Mouse (Mus musculus) lung, adult 2 months (tissue): ENCODE measurements around the gene Tlcd1. TPM values are rescaled to one million over a fixed set of nuclear protein-coding genes. Genes with fewer than 3 reads are reported as not detected.

Source experiments
- DNase-seq: peaks from one replicate; pipeline ENCODE4 v3.0.0; 2022
- H3K4me1 ChIP-seq: fragments of 200-500 bp; 2 replicates; pipeline ENCODE4 v1.6.1; 2011; ENCODE audit warnings: low read length; ENCODE audit not compliant: control insufficient read depth, insufficient read depth
- H3K4me3 ChIP-seq: fragments of 200-500 bp; replicated peaks from 2 replicates; pipeline ENCODE3; 2011; ENCODE audit warnings: low read depth, mild to moderate bottlenecking, control low read depth, low read length; ENCODE audit errors: extremely low read depth
- CTCF ChIP-seq: fragments of 200-500 bp; IDR thresholded peaks from 2 replicates; pipeline ENCODE4 v1.5.1; 2011; ENCODE audit warnings: mild to moderate bottlenecking, low read length, control low read depth; ENCODE audit not compliant: insufficient read depth
- POLR2A ChIP-seq: fragments of 200-500 bp; IDR thresholded peaks from 2 replicates; pipeline ENCODE4 v1.6.1; 2011; ENCODE audit warnings: low read depth, mild to moderate bottlenecking, control low read depth, low read length, borderline replicate concordance; ENCODE audit errors: extremely low read depth
- WGBS: fragments of 180-500 bp; shearing (Covaris S2); methylation state at CpG from one replicate; pipeline ENCODE4 v1.1.7; 2018; 5-methylcytosine and 5-hydroxymethylcytosine counted together
- polyA plus RNA-seq: library from polyadenylated mRNA; depleted of rRNA; stranded (reverse); fragments of >200 nt; gene quantifications from 2 replicates; pipeline ENCODE4 v1.2.3, GENCODE M21; 2012

Tlcd1 gene
- polyA plus RNA-seq, 1 experiment: 38.0 TPM

- no peak for DNase-seq
- Histone ChIP-seq H3K4me1 (peaks cover 10% of the 10 kb centered on the region), H3K4me3 (no peak overlapping the region)
- 56% methylated on average over 4 of the region's 4 CpGs for WGBS
- no peak for TF ChIP-seq POLR2A
Measured at GRCm38 (mm10) chr11:78166161-78166560, 10.3 kb upstream of the Tlcd1 start.

DNA sequence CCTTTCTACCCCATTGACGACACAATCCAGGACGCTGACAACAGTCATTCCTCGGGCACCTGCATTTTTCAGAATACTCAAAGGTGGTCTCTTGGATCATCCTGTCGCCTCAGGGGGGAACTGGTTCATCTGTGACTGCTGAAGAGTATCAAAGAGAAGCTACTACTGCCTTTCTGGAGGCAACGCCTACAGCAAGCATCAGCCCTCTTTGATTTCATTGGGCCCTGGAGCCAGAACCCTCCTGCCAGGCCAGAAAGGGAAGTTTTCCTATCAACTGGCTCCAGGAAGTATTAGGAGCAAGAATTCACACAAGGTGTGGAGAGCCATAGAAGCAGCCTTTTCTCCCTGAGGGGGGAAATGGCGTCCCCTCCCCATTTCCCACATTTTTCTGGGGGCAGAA is 9.9 kb upstream of the Tlcd1 start:
- Histone ChIP-seq H3K4me1 (peaks cover 10% of the 10 kb centered on the region), H3K4me3 (no peak overlapping the region)
- 83% methylated on average over 6 of the region's 6 CpGs for WGBS
- DNase-seq: no peak
- no peak for TF ChIP-seq POLR2A
- TF ChIP-seq CTCF: no peak

- TF ChIP-seq CTCF (no peak), POLR2A (no peak)
- WGBS: 92% methylated on average over 14 of the region's 14 CpGs
- Histone ChIP-seq H3K4me3 (no peak overlapping the region), H3K4me1 (peaks cover 10% of the 10 kb centered on the region)
- DNase-seq: no peak
Measured at GRCm38 (mm10) chr11:78167257-78167959, 9.1 kb upstream of the Tlcd1 start.

DNA sequence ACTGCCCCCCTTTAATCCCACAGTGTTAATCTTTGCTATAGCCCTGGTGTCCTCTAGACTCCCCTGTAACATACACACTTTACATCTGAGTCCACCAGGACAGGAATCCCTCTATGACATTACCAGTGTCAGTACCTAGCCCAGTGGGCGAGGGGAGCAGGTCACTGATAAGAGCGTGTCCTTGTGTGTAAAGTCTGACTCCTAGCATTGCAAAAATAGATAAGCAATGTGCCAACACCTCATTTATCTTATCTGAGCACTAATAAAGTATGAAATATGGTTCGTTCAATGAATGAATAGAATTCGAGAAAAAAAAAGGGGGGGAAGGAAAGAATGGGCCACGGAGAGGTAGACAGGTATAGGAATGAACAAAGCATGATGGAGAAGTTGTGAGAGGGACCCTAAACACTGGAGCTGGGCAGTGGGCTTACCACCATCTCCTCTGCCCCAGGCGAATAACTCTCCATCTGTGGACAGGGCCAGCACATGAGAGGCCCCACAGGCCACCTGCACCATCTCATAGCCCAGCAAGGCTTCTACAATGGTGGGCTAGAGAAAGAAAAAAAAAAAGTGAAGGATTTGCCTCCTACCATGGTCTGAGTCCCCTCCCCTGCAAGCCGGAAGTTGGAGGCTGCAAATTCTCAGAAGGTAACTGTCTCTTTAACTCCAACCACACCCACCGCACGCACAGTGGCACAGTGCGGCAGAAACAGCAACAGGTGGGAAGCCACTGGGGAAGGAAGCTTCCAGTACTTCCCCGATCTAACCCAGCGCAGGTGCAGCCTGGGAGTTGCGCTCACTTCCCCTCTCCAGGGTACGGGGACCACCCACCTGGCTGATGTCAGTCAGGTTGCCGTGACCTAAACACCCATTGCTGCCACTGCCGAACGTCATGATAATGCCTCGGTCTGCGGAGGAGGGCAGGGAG is 7.7 kb upstream of the Tlcd1 start:
- Histone ChIP-seq H3K4me3 (peak overlapping the region; percentile 6), H3K4me1 (peaks cover 5% of the 10 kb centered on the region; the same call in 1 of the 2 replicates)
- WGBS: 51% methylated on average over 19 of the region's 19 CpGs
- no peak for TF ChIP-seq POLR2A
- TF ChIP-seq CTCF: no peak
- DNase-seq: no peak

DNA sequence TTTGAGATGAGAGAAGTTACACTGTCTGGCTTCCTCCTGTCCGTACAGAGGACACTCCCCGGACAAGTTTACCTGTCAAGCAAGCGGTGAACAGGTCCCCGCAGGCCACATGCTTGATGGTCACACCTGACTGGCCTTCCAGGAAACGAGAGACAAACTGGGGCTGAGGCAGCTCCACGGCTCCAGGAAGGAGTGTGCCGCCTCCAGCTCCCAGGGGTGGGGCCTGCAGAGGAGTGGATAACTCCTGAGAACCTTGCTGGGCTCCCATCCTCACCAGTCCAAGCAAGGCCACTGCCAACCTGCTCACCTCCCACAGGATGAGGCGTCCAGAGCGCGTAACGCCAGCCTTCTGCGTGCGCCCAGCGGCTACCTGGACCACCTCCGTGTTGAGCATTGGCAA is 6.2 kb upstream of the Tlcd1 start:
- 87% methylated on average over 15 of the region's 15 CpGs for WGBS
- Histone ChIP-seq H3K4me3 (no peak overlapping the region), H3K4me1 (no peaks in the 10 kb centered on the region)
- no peak for DNase-seq
- no peak for TF ChIP-seq CTCF
- no peak for TF ChIP-seq POLR2A

- Histone ChIP-seq H3K4me3 (no peak overlapping the region), H3K4me1 (peaks cover 3% of the 10 kb centered on the region; the same call in 1 of the 2 replicates)
- DNase-seq: peak; percentile 3
- TF ChIP-seq CTCF (0 out of 2 replicates have a peak, but pooled peaks have one; percentile 19), POLR2A (no peak)
- 74% methylated on average over 4 of the region's 4 CpGs for WGBS
Measured at GRCm38 (mm10) chr11:78171328-78171727, 5.2 kb upstream of the Tlcd1 start.

- peak; percentile 3 for DNase-seq
- Histone ChIP-seq H3K4me3 (no peak overlapping the region), H3K4me1 (peaks cover 3% of the 10 kb centered on the region; the same call in 1 of the 2 replicates)
- TF ChIP-seq POLR2A (no peak), CTCF (no peak)
- 86% methylated on average over 16 of the region's 16 CpGs for WGBS
Measured at GRCm38 (mm10) chr11:78172034-78172747, 4.3 kb upstream of the Tlcd1 start.

- H3K4me1 ChIP-seq: peaks cover 3% of the 10 kb centered on the region; the same call in 1 of the 2 replicates
- 76% methylated on average over 19 of the region's 19 CpGs for WGBS
- H3K4me3 ChIP-seq: no peak overlapping the region
- DNase-seq: no peak
- TF ChIP-seq POLR2A: no peak
- no peak for TF ChIP-seq CTCF
Measured at GRCm38 (mm10) chr11:78172748-78173383, 3.6 kb upstream of the Tlcd1 start.

- TF ChIP-seq POLR2A (no peak), CTCF (no peak)
- Histone ChIP-seq H3K4me3 (no peak overlapping the region), H3K4me1 (peaks cover 3% of the 10 kb centered on the region; the same call in 1 of the 2 replicates)
- 82% methylated on average over 3 of the region's 3 CpGs for WGBS
- DNase-seq: no peak
Measured at GRCm38 (mm10) chr11:78174506-78174905, 2.0 kb upstream of the Tlcd1 start.
